Mouse (Mus musculus): ENCODE measurements around the gene Wfdc1. TPM values are rescaled to one million over a fixed set of nuclear protein-coding genes. Genes with fewer than 3 reads are reported as not detected.

Gene Wfdc1
- polyA plus RNA-seq, 1 experiment from 2014 or later: 6.0 TPM

DNA sequence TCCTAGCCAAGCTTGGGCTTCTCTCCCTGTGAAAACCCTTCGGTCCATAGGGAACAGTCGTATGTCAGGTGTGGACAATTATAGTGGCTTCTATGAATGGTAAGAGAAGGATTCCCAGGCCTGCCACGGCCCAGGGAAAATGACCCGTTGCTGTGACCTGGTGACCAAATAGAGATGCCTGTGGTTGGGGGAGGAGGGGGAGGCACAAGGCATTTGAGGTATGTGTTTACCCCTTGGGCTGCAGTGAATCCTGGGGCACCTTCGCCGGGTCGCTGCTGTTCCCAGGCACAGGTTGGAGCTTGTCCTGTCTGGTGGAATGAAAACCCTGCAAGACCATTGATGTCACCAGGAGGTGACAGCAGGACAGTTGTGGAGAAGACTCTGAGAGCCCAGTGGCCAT is 28.5 kb downstream of the Wfdc1 start:
- peaks cover 16% of the 10 kb centered on the region for H3K27me3 ChIP-seq (ENCODE audit: control insufficient read depth, insufficient read depth, low read depth, low read length)
- H3K9ac ChIP-seq (ENCODE audit: low read depth, low read length): no peak overlapping the region
- H3K4me3 ChIP-seq (ENCODE audit: low read depth, low read length): no peak overlapping the region
- H3K4me1 ChIP-seq (ENCODE audit: control insufficient read depth, insufficient read depth, low read length): no peaks in the 10 kb centered on the region
- no peaks in the 10 kb centered on the region for H3K9me3 ChIP-seq (replicated peaks; ENCODE audit: control insufficient read depth, low read length, poor library complexity, severe bottlenecking)
- no peak for ATAC-seq
- no peak overlapping the region for H3K4me2 ChIP-seq (ENCODE audit: low read length)
- H3K36me3 ChIP-seq (ENCODE audit: control insufficient read depth, insufficient read depth, low read length): no peaks in the 10 kb centered on the region
- WGBS: 83% methylated on average over 7 of the region's 7 CpGs
- H3K27ac ChIP-seq (ENCODE audit: low read length): no peak overlapping the region

DNA sequence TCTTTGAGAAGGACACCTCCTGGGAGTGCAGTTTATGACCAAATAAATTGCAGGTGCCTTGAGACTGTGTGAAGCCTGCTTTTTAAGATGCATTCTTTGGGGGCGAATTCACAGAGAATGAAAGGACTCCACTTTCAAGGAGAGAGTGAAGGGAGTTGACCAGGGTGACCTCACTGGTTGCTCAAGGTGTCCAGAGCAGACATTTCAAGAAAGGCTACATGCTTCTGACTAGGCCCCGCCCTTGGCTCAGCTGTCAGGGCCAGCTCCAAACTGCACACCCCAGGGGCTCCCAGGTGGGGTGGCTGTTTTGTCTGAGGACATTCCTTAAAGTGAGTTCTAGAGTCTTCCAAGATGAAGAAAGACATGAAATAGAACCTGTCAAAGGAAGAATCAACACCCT is 31.0 kb downstream of the Wfdc1 start:
- H3K4me1 ChIP-seq (ENCODE audit: control insufficient read depth, insufficient read depth, low read length): 0 out of 2 replicates have a peak, but pooled peaks cover 3% of the 10 kb centered on the region
- ATAC-seq: no peak
- no peaks in the 10 kb centered on the region for H3K9me3 ChIP-seq (replicated peaks; ENCODE audit: control insufficient read depth, low read length, poor library complexity, severe bottlenecking)
- H3K4me3 ChIP-seq (ENCODE audit: low read depth, low read length): no peak overlapping the region
- 93% methylated on average over 2 of the region's 2 CpGs for WGBS
- H3K9ac ChIP-seq (ENCODE audit: low read depth, low read length): no peak overlapping the region
- no peak overlapping the region for H3K4me2 ChIP-seq (ENCODE audit: low read length)
- H3K36me3 ChIP-seq (ENCODE audit: control insufficient read depth, insufficient read depth, low read length): no peaks in the 10 kb centered on the region
- H3K27me3 ChIP-seq (ENCODE audit: control insufficient read depth, insufficient read depth, low read depth, low read length): peaks cover 33% of the 10 kb centered on the region
- no peak overlapping the region for H3K27ac ChIP-seq (ENCODE audit: low read length)

DNA sequence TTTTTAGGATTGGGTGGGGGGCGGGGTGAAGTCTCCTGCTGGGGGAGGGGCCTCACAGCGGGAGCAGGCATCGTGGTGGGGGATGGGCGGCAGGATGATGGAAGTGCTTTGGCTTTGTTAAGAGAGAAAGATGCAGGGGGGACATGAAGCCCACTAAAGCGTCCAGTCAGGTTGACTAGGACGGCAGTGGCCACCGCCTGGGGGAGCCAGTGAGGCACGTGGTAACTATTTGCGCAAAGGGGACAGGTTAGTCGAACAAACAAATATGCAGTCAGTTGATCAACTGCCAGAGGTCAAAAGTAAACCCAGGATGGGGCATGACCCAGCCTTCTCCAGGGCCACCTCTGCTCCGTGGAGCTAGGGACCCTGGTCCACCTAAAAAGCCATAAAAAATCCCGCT is 32.8 kb downstream of the Wfdc1 start:
- no peak for ATAC-seq
- Histone ChIP-seq H3K27me3 (ENCODE audit: control insufficient read depth, insufficient read depth, low read depth, low read length) (peaks cover 33% of the 10 kb centered on the region), H3K9me3 (replicated peaks; ENCODE audit: control insufficient read depth, low read length, poor library complexity, severe bottlenecking) (no peaks in the 10 kb centered on the region), H3K4me1 (ENCODE audit: control insufficient read depth, insufficient read depth, low read length) (0 out of 2 replicates have a peak, but pooled peaks cover 3% of the 10 kb centered on the region), H3K4me3 (ENCODE audit: low read depth, low read length) (no peak overlapping the region), H3K4me2 (ENCODE audit: low read length) (no peak overlapping the region), H3K36me3 (ENCODE audit: control insufficient read depth, insufficient read depth, low read length) (no peaks in the 10 kb centered on the region), H3K27ac (ENCODE audit: low read length) (no peak overlapping the region), H3K9ac (ENCODE audit: low read depth, low read length) (no peak overlapping the region)
- WGBS: 3% methylated on average over 12 of the region's 12 CpGs

- Histone ChIP-seq H3K9me3 (replicated peaks; ENCODE audit: control insufficient read depth, low read length, poor library complexity, severe bottlenecking) (no peaks in the 10 kb centered on the region), H3K36me3 (ENCODE audit: control insufficient read depth, insufficient read depth, low read length) (no peaks in the 10 kb centered on the region), H3K4me3 (ENCODE audit: low read depth, low read length) (no peak within 1 kb of the TSS), H3K27ac (ENCODE audit: low read length) (no peak within 1 kb of the TSS), H3K4me2 (ENCODE audit: low read length) (no peak within 1 kb of the TSS), H3K9ac (ENCODE audit: low read depth, low read length) (no peak within 1 kb of the TSS), H3K27me3 (ENCODE audit: control insufficient read depth, insufficient read depth, low read depth, low read length) (peaks cover 33% of the 10 kb centered on the region), H3K4me1 (ENCODE audit: control insufficient read depth, insufficient read depth, low read length) (0 out of 2 replicates have a peak, but pooled peaks cover 3% of the 10 kb centered on the region)
- no peak for ATAC-seq
- 5% methylated on average over 26 of the region's 26 CpGs for WGBS
These were observed 33.5 kb downstream of the Wfdc1 start, which contains the start of gene Atp2c2 for GRCm38 (mm10) chr8:119699549-119700134. Gene Atp2c2 (plus strand): TSS chr8:119700009.

DNA sequence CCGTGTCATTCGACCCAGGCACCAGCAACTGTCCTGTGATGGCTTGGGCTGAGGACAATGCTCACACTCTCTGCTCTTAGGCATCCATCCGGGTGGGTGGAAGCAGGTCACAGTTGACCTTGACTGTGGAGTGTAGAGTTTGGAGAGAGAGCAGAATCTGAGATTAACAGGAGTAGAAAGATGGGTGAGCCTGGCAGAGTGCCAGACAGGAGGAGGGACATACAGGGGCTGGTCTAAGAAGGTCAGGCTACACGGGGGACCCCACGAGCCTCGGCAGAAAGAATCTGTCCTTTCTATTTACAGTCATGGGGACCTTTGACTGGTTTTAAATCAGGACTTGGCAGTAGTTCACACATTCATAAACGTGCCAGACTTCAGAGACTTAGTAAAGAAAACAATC is 36.8 kb downstream of the Wfdc1 start:
- Histone ChIP-seq H3K9me3 (replicated peaks; ENCODE audit: control insufficient read depth, low read length, poor library complexity, severe bottlenecking) (no peaks in the 10 kb centered on the region), H3K4me1 (ENCODE audit: control insufficient read depth, insufficient read depth, low read length) (0 out of 2 replicates have a peak, but pooled peaks cover 3% of the 10 kb centered on the region), H3K4me3 (ENCODE audit: low read depth, low read length) (no peak overlapping the region), H3K36me3 (ENCODE audit: control insufficient read depth, insufficient read depth, low read length) (no peaks in the 10 kb centered on the region), H3K9ac (ENCODE audit: low read depth, low read length) (no peak overlapping the region), H3K27ac (ENCODE audit: low read length) (no peak overlapping the region), H3K4me2 (ENCODE audit: low read length) (no peak overlapping the region), H3K27me3 (ENCODE audit: control insufficient read depth, insufficient read depth, low read depth, low read length) (peaks cover 33% of the 10 kb centered on the region)
- ATAC-seq: no peak
- 62% methylated on average over 7 of the region's 7 CpGs for WGBS

DNA sequence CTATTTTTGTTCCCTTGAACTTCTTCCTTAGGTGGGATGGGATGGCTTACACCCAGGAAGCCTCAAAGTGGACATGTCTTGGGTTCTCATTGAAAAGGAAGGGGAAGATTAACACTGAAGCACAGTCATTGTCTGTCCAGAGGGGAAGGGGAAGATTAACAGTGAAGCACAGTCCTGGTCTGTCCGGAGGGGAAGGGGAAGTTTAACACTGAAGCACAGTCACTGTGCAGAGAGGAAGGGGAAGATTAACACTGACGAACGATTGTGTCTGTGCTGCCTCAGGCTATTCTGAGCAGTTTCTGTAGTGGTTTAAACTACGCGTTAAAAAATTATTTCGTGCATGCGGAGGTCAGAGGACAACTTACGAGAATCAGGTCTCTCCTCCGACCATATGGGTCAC is 41.0 kb downstream of the Wfdc1 start:
- Histone ChIP-seq H3K9me3 (replicated peaks; ENCODE audit: control insufficient read depth, low read length, poor library complexity, severe bottlenecking) (no peaks in the 10 kb centered on the region), H3K27ac (ENCODE audit: low read length) (no peak overlapping the region), H3K4me3 (ENCODE audit: low read depth, low read length) (no peak overlapping the region), H3K9ac (ENCODE audit: low read depth, low read length) (no peak overlapping the region), H3K4me1 (ENCODE audit: control insufficient read depth, insufficient read depth, low read length) (no peaks in the 10 kb centered on the region), H3K36me3 (ENCODE audit: control insufficient read depth, insufficient read depth, low read length) (no peaks in the 10 kb centered on the region), H3K4me2 (ENCODE audit: low read length) (no peak overlapping the region), H3K27me3 (ENCODE audit: control insufficient read depth, insufficient read depth, low read depth, low read length) (no peaks in the 10 kb centered on the region)
- 87% methylated on average over 9 of the region's 9 CpGs for WGBS
- ATAC-seq: no peak

DNA sequence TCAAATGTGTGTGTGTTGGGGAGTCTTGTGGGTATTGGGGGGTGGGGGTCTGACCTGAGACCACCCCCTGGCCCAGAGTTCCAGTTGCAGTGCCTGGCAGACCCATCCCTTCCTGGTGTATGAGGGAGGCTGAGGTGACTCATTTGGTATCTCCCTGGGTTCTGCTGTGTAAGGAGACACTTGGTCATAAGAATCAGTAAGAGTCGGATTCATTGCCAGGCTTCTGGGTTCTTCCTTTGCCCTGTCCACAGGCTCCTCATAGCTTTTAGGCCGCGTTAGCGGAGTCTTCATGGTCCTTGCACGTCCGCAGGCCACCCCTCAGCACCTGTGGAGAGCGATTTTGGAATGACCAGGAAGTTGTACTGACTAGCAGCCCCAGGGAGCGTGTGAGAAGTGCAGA is 42.3 kb downstream of the Wfdc1 start:
- Histone ChIP-seq H3K27ac (ENCODE audit: low read length) (no peak overlapping the region), H3K4me1 (ENCODE audit: control insufficient read depth, insufficient read depth, low read length) (no peaks in the 10 kb centered on the region), H3K9me3 (replicated peaks; ENCODE audit: control insufficient read depth, low read length, poor library complexity, severe bottlenecking) (no peaks in the 10 kb centered on the region), H3K9ac (ENCODE audit: low read depth, low read length) (no peak overlapping the region), H3K4me3 (ENCODE audit: low read depth, low read length) (no peak overlapping the region), H3K36me3 (ENCODE audit: control insufficient read depth, insufficient read depth, low read length) (no peaks in the 10 kb centered on the region), H3K4me2 (ENCODE audit: low read length) (no peak overlapping the region), H3K27me3 (ENCODE audit: control insufficient read depth, insufficient read depth, low read depth, low read length) (no peaks in the 10 kb centered on the region)
- 90% methylated on average over 8 of the region's 8 CpGs for WGBS
- no peak for ATAC-seq

DNA sequence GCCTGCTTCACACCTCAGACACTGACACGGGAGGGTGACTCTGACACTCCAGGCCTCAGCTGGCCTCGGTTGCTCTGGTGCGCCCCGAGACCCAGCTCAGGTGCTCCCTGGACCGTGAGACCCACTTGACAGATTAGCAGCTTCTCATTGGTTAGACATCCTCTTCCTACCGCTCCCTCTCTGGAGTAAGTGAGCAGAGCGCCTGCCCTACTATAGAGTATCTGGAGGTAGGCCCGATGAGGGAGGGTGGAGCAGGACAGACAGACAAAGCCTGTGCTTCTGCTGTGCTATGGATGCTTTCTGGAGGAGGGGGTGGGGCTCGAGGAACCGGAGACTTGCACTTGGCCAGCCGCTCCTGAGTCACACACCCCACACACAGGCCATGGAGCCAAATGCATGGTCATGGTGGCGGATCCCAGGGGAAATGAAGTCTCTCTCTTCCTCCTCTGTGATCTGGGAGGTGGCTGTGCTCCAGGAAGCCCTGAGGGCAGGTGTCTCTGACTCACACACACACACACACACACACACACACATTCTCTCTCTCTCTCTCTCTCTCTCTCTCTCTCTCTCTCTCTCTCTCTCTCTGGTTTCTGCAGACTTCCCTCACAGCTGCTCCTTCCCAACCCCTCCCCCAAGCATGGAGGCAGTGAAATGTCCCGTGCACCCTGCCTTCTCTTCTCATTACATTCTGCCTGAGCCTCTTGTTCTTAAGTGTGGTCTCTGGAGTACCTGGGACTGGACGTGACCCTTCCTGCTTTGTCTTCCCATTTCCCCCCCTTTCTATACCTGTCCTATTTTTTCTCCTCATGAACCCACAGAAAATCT is 42.9 kb downstream of the Wfdc1 start:
- H3K9ac ChIP-seq (ENCODE audit: low read depth, low read length): no peak overlapping the region
- no peaks in the 10 kb centered on the region for H3K27me3 ChIP-seq (ENCODE audit: control insufficient read depth, insufficient read depth, low read depth, low read length)
- H3K4me1 ChIP-seq (ENCODE audit: control insufficient read depth, insufficient read depth, low read length): no peaks in the 10 kb centered on the region
- H3K4me3 ChIP-seq (ENCODE audit: low read depth, low read length): no peak overlapping the region
- no peak overlapping the region for H3K4me2 ChIP-seq (ENCODE audit: low read length)
- no peak for ATAC-seq
- 67% methylated on average over 14 of the region's 14 CpGs for WGBS
- H3K27ac ChIP-seq (ENCODE audit: low read length): no peak overlapping the region
- no peaks in the 10 kb centered on the region for H3K36me3 ChIP-seq (ENCODE audit: control insufficient read depth, insufficient read depth, low read length)
- H3K9me3 ChIP-seq (replicated peaks; ENCODE audit: control insufficient read depth, low read length, poor library complexity, severe bottlenecking): no peaks in the 10 kb centered on the region

- Histone ChIP-seq H3K9me3 (replicated peaks; ENCODE audit: control insufficient read depth, low read length, poor library complexity, severe bottlenecking) (no peaks in the 10 kb centered on the region), H3K9ac (ENCODE audit: low read depth, low read length) (no peak overlapping the region), H3K27me3 (ENCODE audit: control insufficient read depth, insufficient read depth, low read depth, low read length) (no peaks in the 10 kb centered on the region), H3K4me2 (ENCODE audit: low read length) (no peak overlapping the region), H3K27ac (ENCODE audit: low read length) (no peak overlapping the region), H3K36me3 (ENCODE audit: control insufficient read depth, insufficient read depth, low read length) (no peaks in the 10 kb centered on the region), H3K4me3 (ENCODE audit: low read depth, low read length) (no peak overlapping the region), H3K4me1 (ENCODE audit: control insufficient read depth, insufficient read depth, low read length) (no peaks in the 10 kb centered on the region)
- 83% methylated on average over 11 of the region's 11 CpGs for WGBS
- ATAC-seq: no peak
These were observed 43.5 kb downstream of the Wfdc1 start for GRCm38 (mm10) chr8:119709703-119710093.

Measured in midbrain, embryonic 16.5 days (tissue).